Mouse (Mus musculus) kidney, embryonic 14.5 days (tissue): ENCODE results near the gene Prr29. TPM values are rescaled to one million over a fixed set of nuclear protein-coding genes. Genes with fewer than 3 reads are reported as not detected.

Experiments used
- ATAC-seq: fragments of 200-750 bp; cut with Nextera tagmentation; 2 replicates; pipeline ENCODE4 v1.8.0; 2017; ENCODE audit warnings: moderate number of reproducible peaks, mild to moderate bottlenecking, moderate TSS enrichment, moderate library complexity; ENCODE audit not compliant: low FRiP score, low TSS enrichment
- H3K27ac ChIP-seq: fragments of 300-500 bp; sonication (generic); 2 replicates; pipeline ENCODE4 v1.5.1; 2014; ENCODE audit warnings: low read depth, mild to moderate bottlenecking, low read length, moderate library complexity, mixed read lengths
- H3K27me3 ChIP-seq: fragments of 300-500 bp; sonication (generic); 2 replicates; pipeline ENCODE4 v1.6.1; 2014; ENCODE audit warnings: mild to moderate bottlenecking, low read length; ENCODE audit not compliant: control insufficient read depth, insufficient read depth
- H3K36me3 ChIP-seq: fragments of 300-500 bp; sonication (generic); 2 replicates; pipeline ENCODE4 v1.6.1; 2014; ENCODE audit warnings: low read length, mixed read lengths; ENCODE audit not compliant: control insufficient read depth, insufficient read depth
- H3K4me1 ChIP-seq: fragments of 300-500 bp; sonication (generic); 2 replicates; pipeline ENCODE4 v1.6.1; 2014; ENCODE audit warnings: low read length, mixed read lengths; ENCODE audit not compliant: control insufficient read depth, insufficient read depth
- H3K4me2 ChIP-seq: fragments of 300-500 bp; sonication (generic); replicated peaks from 2 replicates; pipeline ENCODE4 v1.6.1; 2014; ENCODE audit warnings: low read depth, mild to moderate bottlenecking, low read length
- H3K4me3 ChIP-seq: fragments of 300-500 bp; sonication (generic); 2 replicates; pipeline ENCODE4 v1.5.1; 2014; ENCODE audit warnings: mild to moderate bottlenecking, low read length
- H3K9ac ChIP-seq: fragments of 300-500 bp; sonication (generic); 2 replicates; pipeline ENCODE4 v1.6.1; 2014; ENCODE audit warnings: low read depth, mild to moderate bottlenecking, low read length, moderate library complexity
- H3K9me3 ChIP-seq: fragments of 300-500 bp; sonication (generic); 2 replicates; pipeline ENCODE4 v1.6.1; 2016; ENCODE audit warnings: low read length; ENCODE audit not compliant: control insufficient read depth
- WGBS: fragments of 180-500 bp; shearing (Covaris S2); extraction: QIAGEN DNeasy Blood & Tissue Kit; methylation state at CpG from one replicate; pipeline ENCODE4 v1.1.7; 2014; 5-methylcytosine and 5-hydroxymethylcytosine counted together
- polyA plus RNA-seq: library from polyadenylated mRNA; unstranded; fragments of >200 nt; fragmentation: Nextera tagmentation; extraction: Ambion mirVana; gene quantifications from 2 replicates; pipeline ENCODE4 v1.2.1, GENCODE M21; 2014

The Prr29 gene
- polyA plus RNA-seq, 1 experiment from 2014 or later: 0.46 TPM

- no peak overlapping the region for H3K4me2 ChIP-seq
- no peaks in the 10 kb centered on the region for H3K27me3 ChIP-seq
- no peak overlapping the region for H3K27ac ChIP-seq
- H3K4me3 ChIP-seq: no peak overlapping the region
- no peak for ATAC-seq
- H3K36me3 ChIP-seq: peaks cover 11% of the 10 kb centered on the region; the same call in 1 of the 2 replicates
- H3K9me3 ChIP-seq: no peaks in the 10 kb centered on the region
- no peaks in the 10 kb centered on the region for H3K4me1 ChIP-seq
- WGBS: 96% methylated on average over 4 of the region's 4 CpGs
- H3K9ac ChIP-seq: no peak overlapping the region
These were observed 61.2 kb downstream of the Prr29 start for GRCm38 (mm10) chr11:106426447-106426846.

Other genes starting within 250 kb of the Prr29 start
- gene Gm10840, start 204.6 kb upstream of the Prr29 start, polyA plus RNA-seq: not detected in 2 replicates
- gene Limd2, start 204.6 kb upstream of the Prr29 start, polyA plus RNA-seq: 216 and 266 TPM in 2 replicates
- gene Strada, start 163.3 kb upstream of the Prr29 start, polyA plus RNA-seq: 29.1 and 33.5 TPM in 2 replicates
- gene Ccdc47, start 149.1 kb upstream of the Prr29 start, polyA plus RNA-seq: 39.3 and 60.3 TPM in 2 replicates
- gene Ddx42, start 148.5 kb upstream of the Prr29 start, polyA plus RNA-seq: 43.1 and 71.8 TPM in 2 replicates
- 39.1 and 72.1 TPM in 2 replicates for gene Ftsj3, start 109.4 kb upstream of the Prr29 start, polyA plus RNA-seq
- gene Psmc5, start 109.3 kb upstream of the Prr29 start, polyA plus RNA-seq: 303 and 334 TPM in 2 replicates
- 54.9 and 78.6 TPM in 2 replicates for gene Smarcd2, start 92.5 kb upstream of the Prr29 start, polyA plus RNA-seq
- 0.81 and 1.2 TPM in 2 replicates for gene Tcam1, start 88.8 kb upstream of the Prr29 start, polyA plus RNA-seq
- gene Gh, start 63.6 kb upstream of the Prr29 start, polyA plus RNA-seq: not detected in 2 replicates
- 7.3 and 7.4 TPM in 2 replicates for gene Cd79b, start 50.7 kb upstream of the Prr29 start, polyA plus RNA-seq
- gene Scn4a, start 12.2 kb upstream of the Prr29 start, polyA plus RNA-seq: 0.29 and 0.35 TPM in 2 replicates
- 65.4 and 76.2 TPM in 2 replicates for gene Icam2, start 22.6 kb downstream of the Prr29 start, polyA plus RNA-seq
- gene Ern1, start 122.4 kb downstream of the Prr29 start, polyA plus RNA-seq: 4.0 and 9.0 TPM in 2 replicates
- 5.0 and 9.7 TPM in 2 replicates for gene Tex2, start 248.0 kb downstream of the Prr29 start, polyA plus RNA-seq